Mouse (Mus musculus) cerebellum, adult 9-11 months (tissue): ENCODE measurements around the gene Prkaa1.
A peak's percentile ranks its signal among the peaks of the same experiment; 100 is the strongest.

Experiments used
- DNase-seq: peaks from one replicate; pipeline ENCODE4 v3.0.0; 2022

Gene Prkaa1

DNA sequence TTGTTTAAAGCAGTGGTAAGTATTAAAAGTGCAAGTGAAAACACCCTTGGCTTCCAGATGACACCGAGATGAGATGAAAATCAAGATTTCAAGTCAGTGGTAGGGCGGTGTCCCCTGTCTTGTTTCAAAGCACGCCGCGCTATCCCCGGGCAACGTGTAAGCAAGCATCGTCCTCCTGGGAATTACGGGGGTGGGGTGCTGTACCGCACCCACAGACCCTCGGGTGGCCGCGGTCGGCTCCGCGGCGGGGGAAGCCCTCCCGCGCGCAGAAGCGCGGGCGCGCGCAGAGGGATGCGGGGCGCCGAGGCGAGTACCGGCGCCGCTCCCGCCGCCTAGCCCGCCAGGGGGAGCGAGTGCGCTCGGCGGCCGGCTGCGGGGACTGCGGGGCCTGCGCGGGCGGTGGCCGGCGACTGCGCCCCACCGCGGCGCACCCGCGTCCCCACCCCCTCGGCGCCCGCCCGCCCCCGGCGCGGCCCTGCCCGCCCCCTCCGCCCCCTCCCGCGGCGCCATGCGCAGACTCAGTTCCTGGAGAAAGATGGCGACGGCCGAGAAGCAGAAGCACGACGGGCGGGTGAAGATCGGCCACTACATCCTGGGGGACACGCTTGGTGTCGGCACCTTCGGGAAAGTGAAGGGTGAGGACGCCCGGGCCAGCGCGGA lies at the start of gene Prkaa1:
Prkaa1 (plus strand) TSS at position 501 of the 660 bp plus-strand sequence.
- DNase-seq = peak; percentile 84

DNA sequence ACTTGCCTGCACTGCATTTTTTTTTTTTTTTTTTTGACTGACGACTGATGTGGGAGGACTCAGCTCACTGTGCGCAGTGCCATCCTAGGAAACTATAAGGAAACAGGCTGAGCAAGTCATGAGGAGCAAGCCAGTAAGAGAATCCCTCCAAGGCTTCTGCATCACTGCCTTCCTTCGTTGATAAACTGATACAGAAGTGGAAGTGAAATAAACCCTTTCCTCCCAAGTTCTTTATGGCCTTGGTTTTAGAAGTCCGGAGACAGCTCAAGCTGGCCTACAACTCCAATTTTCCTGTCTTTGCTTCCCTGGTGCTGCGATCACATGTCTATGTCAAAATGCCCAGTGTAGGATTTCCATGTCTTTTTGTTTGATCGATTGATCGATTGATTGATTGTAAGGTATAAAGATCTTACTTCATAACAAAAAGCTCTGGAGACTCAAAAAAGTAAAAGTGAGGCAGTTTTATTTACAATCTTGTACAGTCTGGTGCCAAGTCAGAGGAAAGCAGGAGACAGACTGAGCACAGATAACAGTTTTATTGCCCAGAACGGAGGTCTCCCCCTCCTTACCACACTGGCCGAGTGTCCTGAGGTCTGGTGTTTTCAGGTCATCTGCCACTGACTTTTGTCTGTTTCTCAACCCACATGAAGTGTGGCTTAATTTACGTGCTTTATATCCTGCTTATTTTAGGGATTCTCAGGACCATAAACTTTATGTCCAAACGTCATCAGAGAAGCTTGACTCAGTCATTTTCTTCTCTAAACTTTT lies 47.9 kb upstream of the Prkaa1 start:
- DNase-seq = no peak

DNA sequence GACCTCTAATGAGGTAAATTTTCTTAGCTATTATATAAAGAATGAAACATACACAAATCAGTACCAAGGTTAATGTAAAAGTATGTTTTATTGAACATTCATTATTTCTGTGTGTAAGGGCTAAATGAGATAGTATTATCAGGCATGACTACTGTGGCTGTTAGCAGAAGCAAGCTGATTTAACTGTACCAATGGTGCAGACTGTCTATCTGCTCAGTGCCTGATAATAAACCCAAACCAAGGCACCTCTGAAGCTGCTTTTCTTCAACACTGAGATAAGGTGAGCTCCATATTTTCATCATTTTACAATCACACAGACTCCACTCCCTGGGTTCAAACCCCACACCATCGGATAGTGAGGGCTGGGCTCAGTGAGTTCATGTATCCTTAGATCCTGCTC lies 46.3 kb upstream of the Prkaa1 start:
- no peak for DNase-seq

DNA sequence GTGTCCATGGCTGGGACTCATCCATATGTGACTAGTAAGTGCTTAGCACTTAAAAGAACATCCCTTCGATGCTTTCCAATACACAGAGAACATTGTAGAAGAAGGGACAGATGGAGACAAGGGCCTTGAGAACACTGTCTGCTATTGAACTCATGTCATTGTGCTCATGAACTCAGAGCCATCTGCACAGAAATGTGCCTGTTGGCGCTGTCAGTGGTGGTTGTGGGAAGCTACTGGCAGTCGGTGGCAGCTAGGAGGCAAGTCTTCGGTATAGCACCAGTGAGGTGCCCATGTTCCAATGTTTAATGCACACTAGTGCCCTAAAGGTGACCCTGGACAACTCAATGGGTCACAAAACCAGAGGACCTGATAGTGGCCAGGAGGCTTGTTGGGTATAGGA lies 41.3 kb upstream of the Prkaa1 start:
- DNase-seq = no peak

DNA sequence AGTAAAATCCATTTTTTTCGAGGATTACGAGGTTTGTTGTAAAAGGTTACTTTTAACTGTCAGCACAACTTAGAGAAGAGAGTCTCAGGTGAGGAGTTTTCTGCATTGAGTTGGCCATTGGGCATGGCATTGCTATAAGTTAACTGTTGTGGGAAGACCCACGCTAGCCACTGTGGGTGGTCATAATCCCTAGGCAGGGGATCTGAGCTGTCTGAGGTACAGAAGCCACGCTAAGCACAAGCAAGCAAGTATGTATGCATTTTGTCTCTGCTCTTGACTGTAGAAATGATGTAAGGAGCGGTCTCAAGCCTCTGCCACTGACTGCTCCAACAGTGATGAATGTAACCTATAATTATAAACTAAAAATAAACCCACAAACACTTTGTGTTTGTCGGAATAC lies 37.8 kb upstream of the Prkaa1 start:
- DNase-seq = no peak

DNA sequence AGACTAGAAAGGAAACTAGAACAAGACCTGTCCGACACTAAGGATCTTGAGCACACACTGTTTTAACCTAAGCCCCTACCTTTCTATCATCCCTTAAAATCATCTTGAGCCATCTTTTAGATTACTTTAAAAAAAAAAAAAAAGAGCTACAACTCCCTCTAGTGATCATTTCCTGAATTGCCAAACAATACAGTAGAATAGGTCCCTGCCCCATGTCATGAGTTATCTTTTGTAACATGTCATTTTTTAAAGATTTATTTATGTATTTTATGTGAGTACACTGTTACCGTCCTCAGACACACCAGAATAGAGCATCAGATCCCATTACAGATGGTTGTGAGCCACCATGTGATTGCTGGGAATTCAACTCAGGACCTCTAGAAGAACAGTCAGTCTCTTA lies 37.4 kb upstream of the Prkaa1 start:
- no peak for DNase-seq

DNA sequence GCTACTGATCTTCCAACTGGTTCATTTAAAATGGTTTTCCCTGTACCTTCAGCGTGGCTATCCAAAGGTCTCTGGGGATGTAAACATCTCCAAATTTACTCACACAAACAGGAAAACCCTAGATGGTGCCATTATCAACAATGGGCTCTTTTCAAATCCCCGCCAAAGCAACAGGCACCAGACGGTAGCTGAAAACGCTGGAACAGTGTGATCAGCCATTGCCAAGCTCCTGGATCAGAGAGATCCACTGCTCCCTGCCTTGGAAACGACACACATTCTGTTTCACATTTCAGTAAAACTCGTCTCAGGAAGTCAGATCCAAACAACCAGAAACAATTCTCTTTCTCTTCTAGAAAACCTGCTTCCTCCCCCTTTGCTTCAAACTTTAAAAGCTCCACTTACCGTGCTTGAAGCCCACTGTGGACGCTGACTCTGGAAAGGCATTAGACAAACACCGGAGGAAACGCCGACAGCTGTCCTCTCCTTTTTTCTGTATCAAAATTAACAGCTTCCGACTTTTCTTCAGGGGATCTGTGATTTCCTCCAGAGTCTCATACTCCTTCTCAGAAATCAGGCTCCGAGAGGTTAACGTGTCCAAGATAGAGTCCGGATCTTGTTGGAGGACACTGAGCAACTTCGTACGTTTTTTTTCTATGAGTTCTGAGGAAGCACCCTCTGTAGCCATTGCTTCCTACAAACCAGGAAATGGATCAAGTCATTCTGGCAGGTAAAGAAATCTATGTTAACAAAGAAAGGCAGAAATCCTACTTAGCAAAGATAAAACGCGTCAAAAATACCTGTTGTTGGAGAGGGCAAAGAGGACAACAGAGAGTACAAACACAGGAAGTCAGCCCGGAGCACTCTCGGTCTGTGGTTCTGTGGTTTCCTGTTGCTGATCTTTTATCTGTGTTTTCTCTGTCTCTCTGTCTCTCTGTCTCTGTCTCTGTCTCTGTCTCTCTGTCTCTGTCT lies 35.7 kb upstream of the Prkaa1 start, which contains the start of gene Card6:
Card6 (minus strand) TSS at position 854 of the 969 bp plus-strand sequence.
- no peak for DNase-seq

DNA sequence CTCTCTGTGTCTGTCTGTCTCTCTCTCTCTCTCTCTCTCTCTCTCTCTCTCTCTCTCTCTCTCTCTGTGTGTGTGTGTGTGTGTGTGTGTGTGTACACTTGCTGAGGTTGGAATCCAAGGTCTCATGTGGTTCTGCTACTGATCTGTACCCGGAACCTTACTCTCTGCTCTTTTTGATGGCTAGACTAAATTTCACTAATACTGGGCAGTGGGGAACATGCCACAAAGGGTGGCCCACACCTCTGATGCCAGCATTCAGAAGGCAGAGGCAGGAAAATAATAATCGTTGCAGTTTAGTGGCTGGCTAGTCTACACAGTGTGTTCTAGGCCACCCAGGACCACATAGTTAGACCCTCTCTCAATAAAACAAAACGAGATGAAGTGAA lies 35.0 kb upstream of the Prkaa1 start:
- no peak for DNase-seq

DNA sequence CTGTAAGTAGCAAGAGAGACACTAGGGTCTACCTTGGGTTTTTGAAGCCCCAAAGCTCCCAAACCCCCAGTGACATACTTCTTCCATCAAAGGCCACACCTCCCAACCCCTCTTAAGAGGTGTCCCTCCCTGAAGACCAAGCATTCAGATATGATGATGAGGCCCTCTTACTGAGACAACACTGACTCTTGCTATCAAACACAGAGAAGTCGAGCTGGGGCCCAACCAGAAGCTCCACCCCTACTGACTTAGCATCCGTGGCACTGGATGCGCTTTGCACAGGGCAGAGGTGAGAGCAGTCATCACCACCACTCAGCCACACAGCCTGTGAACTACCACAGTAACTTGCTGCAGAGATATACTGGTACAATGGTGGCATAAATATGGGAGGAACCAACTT lies 31.0 kb upstream of the Prkaa1 start:
- no peak for DNase-seq

DNA sequence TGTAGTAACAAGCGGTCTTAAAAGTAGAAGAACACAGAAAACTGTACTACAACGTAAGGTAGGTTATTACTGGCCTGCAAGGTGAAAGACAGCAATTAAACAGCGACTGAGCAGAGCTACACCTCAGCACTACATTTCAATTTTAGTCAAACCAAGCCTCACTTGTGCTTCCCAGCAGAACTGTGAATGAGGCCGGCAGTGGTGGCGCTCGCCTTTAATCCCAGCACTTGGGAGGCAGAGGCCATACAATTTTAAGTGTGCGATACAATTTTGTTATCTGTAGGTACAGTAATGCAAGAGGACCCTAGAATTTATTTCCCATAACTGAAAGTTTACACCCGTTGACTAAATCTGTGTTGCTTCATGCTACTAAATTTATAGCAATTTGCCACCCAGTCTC lies 28.5 kb upstream of the Prkaa1 start:
- DNase-seq = no peak

DNA sequence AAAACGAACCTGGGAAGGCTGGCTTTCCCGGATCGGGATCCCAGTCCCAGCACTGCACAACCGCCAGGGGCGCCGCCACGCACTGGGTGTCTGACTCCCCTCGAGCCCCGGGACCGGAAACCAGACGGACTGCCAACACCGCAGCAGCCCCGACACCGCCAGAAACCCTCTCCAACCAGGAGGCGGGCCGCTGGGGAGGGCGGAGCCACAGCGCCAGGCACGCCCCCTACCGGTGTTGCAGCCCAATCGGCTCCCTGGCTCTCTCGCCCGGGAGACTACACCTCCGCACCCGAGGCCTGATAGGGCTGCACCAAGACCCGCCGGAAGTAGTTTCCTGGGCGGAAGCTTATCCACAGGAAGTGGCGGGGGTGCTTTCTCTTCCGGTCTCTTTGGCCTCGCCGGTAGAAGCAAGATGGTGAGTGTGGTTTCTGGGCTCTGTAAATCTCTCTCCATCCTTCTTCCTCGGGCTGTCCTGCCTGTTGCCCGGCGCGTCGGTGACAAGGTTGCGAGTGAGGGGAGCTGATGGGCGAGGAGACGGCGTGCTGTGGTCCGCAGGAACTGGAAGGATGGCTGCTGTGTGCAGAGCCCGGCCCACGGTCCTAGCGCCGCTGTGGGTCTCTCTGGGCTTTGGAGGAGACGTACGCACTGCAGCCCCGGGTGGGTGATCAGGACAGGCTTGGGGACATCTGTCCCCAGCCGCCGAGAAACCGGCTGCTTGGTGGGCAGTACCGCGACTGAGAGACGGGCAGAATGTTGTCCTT lies 27.2 kb upstream of the Prkaa1 start, which contains the start of gene Rpl37:
Rpl37 (plus strand) TSS at position 376 of the 761 bp plus-strand sequence.
- peak; percentile 98 for DNase-seq

DNA sequence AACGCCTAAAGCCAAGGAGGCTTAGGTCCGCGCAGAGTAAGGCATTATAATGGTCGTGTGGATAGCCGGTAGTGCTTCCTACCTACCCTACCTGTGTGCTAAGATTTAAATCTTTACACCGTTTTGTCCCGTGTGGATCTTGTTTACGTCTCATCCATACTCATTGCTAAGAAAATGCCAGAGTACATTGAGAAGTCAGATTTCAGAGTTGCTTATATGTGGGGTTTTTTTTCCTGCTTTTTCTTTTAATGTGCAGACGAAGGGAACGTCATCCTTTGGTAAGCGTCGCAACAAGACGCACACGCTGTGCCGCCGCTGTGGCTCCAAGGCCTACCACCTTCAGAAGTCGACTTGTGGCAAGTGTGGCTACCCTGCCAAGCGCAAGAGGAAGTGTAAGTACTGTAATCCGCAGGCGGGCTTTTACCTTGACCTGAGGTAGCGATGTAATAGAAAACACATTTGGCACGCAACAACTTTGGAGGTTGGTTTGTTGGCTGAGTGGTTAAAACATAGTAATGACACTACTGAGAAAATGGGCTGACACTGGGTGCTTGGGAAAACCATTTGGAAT lies 26.5 kb upstream of the Prkaa1 start:
- peak; percentile 42 for DNase-seq

DNA sequence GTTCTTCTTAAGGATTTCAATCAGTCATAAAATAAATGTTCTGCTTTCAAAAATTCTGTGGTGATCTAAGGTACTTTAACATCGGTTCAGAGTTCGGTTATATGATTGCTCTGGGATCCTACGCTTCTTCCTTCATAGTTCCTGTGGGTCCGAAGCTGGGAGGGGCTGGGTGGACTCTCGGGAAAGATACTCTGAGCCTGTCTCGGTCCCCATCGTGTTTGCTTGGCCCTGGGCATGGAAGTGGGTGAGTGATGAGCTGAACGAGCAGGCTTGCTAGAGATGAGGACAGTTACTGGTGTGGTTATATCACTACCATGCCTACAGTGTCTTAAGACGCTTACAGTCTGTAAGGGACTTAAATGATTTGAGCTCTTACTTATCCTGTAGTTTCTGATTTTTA lies 25.0 kb upstream of the Prkaa1 start:
- DNase-seq = no peak

DNA sequence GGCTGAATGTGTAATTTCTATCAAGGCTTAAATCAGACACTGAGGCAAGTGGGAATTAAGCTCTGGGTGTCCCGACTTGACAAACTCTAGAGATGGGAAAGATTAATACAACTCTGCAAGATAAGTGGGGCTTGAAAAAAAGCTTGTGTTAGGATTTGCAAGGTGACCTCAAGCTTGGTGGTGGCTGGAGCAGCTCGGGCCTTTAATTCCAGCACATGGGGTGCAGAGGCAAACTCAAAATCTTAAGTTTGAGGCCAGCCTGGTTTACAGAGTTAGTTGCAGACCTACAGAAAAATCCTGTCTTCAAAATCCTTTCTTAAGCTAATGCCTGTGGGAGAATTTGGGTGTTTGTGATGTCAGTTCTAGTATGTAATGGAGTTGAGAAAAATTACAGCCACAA lies 24.5 kb upstream of the Prkaa1 start:
- no peak for DNase-seq

DNA sequence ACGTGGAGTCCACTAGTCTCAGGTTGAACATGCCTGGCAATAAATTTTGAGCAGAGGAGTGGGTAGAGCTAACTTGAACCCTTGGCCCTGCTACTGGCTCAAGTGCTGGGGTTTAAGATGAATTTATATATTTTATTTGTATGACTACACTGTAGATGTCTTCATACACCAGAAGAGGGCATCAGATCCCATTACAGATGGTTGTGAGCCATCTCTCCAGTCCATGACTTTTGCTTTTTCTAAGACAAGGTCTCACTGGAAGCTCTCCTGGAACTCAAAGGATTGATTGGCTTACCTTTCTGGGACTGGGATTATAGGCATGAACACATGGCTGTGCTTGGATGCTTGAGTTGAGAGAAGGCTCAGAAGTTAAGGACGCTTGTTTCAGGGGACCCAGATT lies 24.0 kb upstream of the Prkaa1 start:
- DNase-seq = no peak

DNA sequence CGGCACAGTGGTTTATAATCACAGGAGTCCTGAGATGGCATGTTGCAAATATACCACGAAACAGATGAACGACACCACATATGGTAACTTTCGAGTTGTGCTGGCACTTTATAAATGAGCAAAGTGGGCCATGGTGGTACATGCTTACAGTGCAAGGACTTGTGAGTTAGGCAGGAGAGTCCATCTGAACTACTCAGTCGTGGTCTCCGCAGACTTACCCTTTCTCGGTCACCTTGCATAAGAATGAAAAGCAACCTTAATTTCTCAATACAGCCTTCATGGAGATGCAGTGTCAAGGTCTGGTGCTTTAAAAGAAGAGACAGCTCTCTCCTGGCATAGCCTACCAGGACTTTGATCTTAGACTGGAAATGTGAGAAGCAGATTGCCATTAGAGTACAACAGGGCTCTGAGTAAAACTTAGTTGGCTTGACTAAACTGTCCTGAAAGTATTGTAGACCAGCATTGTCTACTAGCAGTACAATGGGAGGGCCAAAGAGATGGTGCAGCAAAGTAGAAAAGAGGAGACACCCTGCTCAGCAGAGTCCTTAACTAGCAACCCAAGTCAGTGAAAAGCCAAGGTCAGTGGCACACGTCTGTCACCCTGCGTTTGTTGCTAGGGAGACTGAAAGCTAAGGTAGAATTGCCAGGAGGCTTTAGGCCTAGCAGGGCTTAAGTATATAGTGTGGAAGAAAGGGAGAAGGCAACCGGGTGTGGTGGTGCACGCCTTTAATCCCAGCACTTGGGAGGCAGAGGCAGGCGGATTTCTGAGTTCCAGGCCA lies 21.9 kb upstream of the Prkaa1 start:
- no peak for DNase-seq

DNA sequence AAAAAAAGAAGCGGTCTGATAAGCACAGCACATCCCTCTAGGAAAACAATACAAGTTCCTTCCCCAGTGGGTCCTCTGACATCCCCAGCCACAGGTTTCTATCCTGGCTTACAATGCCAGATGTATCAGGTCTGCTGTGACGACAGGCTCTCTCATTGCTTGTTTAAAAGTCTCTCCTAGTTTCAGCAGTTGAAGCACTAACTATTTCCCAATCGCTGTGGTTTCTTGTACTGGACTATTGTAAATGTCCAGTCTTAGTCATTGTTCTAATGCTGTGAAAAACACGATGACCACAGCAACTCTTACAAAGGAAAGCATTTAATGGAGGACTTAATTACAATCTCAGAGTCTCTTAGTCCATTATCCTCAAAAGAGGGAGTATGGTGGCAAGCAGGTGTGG lies 17.2 kb upstream of the Prkaa1 start:
- DNase-seq = no peak

DNA sequence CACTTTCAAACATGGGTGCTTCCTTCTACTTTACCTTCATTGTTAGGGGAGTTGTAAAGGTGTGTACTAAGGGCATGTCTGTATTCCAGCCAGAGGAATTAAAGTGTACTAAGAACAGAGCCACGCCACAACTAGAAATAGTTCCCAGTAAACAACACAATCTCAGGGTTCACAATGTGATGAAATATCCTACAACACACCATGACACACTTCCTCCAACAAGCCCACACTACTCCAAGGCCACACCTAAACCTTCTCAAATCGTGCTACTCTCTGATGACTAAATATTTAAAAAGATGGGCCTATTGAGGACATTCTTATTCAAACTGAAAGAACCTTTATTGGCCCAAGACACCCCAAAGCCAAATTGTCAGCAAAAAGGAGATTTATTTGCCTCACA lies 16.2 kb upstream of the Prkaa1 start:
- DNase-seq = no peak

DNA sequence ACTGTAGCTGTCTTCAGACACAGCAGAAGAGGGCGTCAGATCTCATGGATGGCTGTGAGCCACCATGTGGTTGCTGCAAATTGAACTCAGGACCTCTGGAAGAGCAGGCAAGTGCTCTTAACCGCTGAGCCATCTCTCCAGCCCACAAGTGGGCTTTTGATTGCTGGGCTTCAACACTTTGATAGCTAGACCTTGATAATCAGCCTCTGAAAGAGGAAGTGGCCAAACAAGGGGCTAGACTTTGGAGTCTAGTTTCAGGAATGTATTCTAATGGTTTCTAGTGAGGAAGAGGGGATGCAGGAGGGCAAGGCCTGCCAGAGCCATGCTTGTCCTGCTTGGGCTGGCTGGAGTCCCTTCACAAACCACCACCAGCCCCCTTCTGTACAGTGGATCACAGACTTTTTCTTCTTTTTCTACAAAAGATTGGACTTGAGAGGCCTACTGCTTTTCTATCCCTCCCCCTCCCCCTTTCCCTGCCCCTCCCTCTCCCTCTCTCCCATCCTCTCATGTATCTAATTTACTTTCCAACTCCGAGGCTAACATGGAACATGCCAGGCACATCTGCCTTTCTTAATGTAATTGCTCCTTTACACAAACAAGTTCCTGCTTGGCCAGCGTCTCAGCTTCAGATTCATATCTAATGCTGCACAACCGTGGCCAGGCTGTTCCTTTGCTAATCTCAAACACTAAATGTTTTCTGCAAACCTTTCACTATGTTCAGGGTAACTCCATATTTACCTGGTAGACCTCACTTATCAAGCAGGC lies 15.3 kb upstream of the Prkaa1 start:
- no peak for DNase-seq

DNA sequence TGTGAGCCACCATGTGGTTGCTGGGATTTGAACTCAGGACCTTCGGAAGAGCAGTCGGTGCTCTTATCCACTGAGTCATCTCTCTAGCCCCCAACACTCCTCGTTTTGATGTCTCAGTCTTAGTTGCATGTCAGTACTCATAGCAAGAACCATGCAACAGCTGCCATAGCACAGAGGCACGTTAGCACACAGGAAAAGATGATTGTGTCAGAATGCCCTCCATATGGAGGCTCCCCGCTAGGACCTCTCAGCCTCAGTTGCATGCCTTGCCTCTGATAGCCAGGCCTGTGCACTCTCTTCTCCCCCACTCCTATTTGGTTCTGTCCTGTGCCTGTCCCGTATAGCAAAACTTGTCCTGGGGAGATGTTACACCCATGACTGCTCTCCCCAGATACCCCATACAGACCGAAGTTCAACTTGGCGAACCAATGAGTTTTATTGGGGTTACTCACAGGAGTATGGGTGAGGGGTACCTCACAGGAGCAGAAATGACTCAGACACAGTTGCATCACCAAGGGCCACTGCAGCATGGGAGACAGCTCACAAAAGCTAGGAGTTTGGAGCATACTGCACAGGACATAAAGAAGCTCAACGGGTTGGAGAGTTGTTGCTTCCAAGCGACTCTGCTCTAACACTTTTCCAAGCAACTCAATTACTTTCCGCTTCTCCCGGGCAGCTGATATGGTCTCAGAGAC lies 14.4 kb upstream of the Prkaa1 start:
- DNase-seq = no peak
